Mouse (Mus musculus) kidney, embryonic 14.5 days (tissue): ENCODE data around the gene Unc119b. TPM values are rescaled to one million over a fixed set of nuclear protein-coding genes. Genes with fewer than 3 reads are reported as not detected.
A peak's percentile ranks its signal among the peaks of the same experiment; 100 is the strongest.

Experiments used
- ATAC-seq: fragments of 200-750 bp; cut with Nextera tagmentation; 2 replicates; pipeline ENCODE4 v1.8.0; 2017; ENCODE audit warnings: moderate number of reproducible peaks, mild to moderate bottlenecking, moderate TSS enrichment, moderate library complexity; ENCODE audit not compliant: low FRiP score, low TSS enrichment
- H3K27ac ChIP-seq: fragments of 300-500 bp; sonication (generic); 2 replicates; pipeline ENCODE4 v1.5.1; 2014; ENCODE audit warnings: low read depth, mild to moderate bottlenecking, low read length, moderate library complexity, mixed read lengths
- H3K27me3 ChIP-seq: fragments of 300-500 bp; sonication (generic); 2 replicates; pipeline ENCODE4 v1.6.1; 2014; ENCODE audit warnings: mild to moderate bottlenecking, low read length; ENCODE audit not compliant: control insufficient read depth, insufficient read depth
- H3K36me3 ChIP-seq: fragments of 300-500 bp; sonication (generic); 2 replicates; pipeline ENCODE4 v1.6.1; 2014; ENCODE audit warnings: low read length, mixed read lengths; ENCODE audit not compliant: control insufficient read depth, insufficient read depth
- H3K4me1 ChIP-seq: fragments of 300-500 bp; sonication (generic); 2 replicates; pipeline ENCODE4 v1.6.1; 2014; ENCODE audit warnings: low read length, mixed read lengths; ENCODE audit not compliant: control insufficient read depth, insufficient read depth
- H3K4me2 ChIP-seq: fragments of 300-500 bp; sonication (generic); replicated peaks from 2 replicates; pipeline ENCODE4 v1.6.1; 2014; ENCODE audit warnings: low read depth, mild to moderate bottlenecking, low read length
- H3K4me3 ChIP-seq: fragments of 300-500 bp; sonication (generic); 2 replicates; pipeline ENCODE4 v1.5.1; 2014; ENCODE audit warnings: mild to moderate bottlenecking, low read length
- H3K9ac ChIP-seq: fragments of 300-500 bp; sonication (generic); 2 replicates; pipeline ENCODE4 v1.6.1; 2014; ENCODE audit warnings: low read depth, mild to moderate bottlenecking, low read length, moderate library complexity
- H3K9me3 ChIP-seq: fragments of 300-500 bp; sonication (generic); 2 replicates; pipeline ENCODE4 v1.6.1; 2016; ENCODE audit warnings: low read length; ENCODE audit not compliant: control insufficient read depth
- WGBS: fragments of 180-500 bp; shearing (Covaris S2); extraction: QIAGEN DNeasy Blood & Tissue Kit; methylation state at CpG from one replicate; pipeline ENCODE4 v1.1.7; 2014; 5-methylcytosine and 5-hydroxymethylcytosine counted together
- polyA plus RNA-seq: library from polyadenylated mRNA; unstranded; fragments of >200 nt; fragmentation: Nextera tagmentation; extraction: Ambion mirVana; gene quantifications from 2 replicates; pipeline ENCODE4 v1.2.1, GENCODE M21; 2014

The Unc119b gene
- polyA plus RNA-seq, 1 experiment from 2014 or later: 50.3 TPM

- no peak overlapping the region for H3K9ac ChIP-seq
- no peak overlapping the region for H3K27ac ChIP-seq
- no peaks in the 10 kb centered on the region for H3K27me3 ChIP-seq
- peaks cover 4% of the 10 kb centered on the region; the same call in 1 of the 2 replicates for H3K4me1 ChIP-seq
- no peak for ATAC-seq
- peaks cover 74% of the 10 kb centered on the region for H3K36me3 ChIP-seq
- H3K4me3 ChIP-seq: no peak overlapping the region
- no peaks in the 10 kb centered on the region; the same call in 1 of the 2 replicates for H3K9me3 ChIP-seq
- WGBS: 64% methylated on average over 6 of the region's 6 CpGs
- no peak overlapping the region for H3K4me2 ChIP-seq
Observed at GRCm38 (mm10) chr5:115145976-115146746, 11.4 kb upstream of the Unc119b start.

- no peak overlapping the region for H3K27ac ChIP-seq
- peaks cover 66% of the 10 kb centered on the region for H3K36me3 ChIP-seq
- WGBS: 72% methylated on average over 11 of the region's 11 CpGs
Observed at GRCm38 (mm10) chr5:115145253-115145968, 10.6 kb upstream of the Unc119b start.

GRCm38 (mm10) chr5:115144471-115144870 lies 9.7 kb upstream of the Unc119b start:
- WGBS: 70% methylated on average over 6 of the region's 6 CpGs
- H3K9ac ChIP-seq: no peak overlapping the region
- no peaks in the 10 kb centered on the region for H3K27me3 ChIP-seq
- no peak overlapping the region for H3K4me2 ChIP-seq
- H3K27ac ChIP-seq: peak overlapping the region; percentile 17; the same call in 1 of the 2 replicates
- no peaks in the 10 kb centered on the region; the same call in 1 of the 2 replicates for H3K9me3 ChIP-seq
- no peak for ATAC-seq
- peaks cover 57% of the 10 kb centered on the region for H3K36me3 ChIP-seq
- H3K4me3 ChIP-seq: no peak overlapping the region
- no peaks in the 10 kb centered on the region for H3K4me1 ChIP-seq

More at GRCm38 (mm10) chr5:115145253-115145968, 10.6 kb upstream of the Unc119b start:
- no peak overlapping the region for H3K4me3 ChIP-seq
- H3K9ac ChIP-seq: no peak overlapping the region
- no peaks in the 10 kb centered on the region; the same call in 1 of the 2 replicates for H3K4me1 ChIP-seq
- H3K9me3 ChIP-seq: no peaks in the 10 kb centered on the region; the same call in 1 of the 2 replicates
- H3K27me3 ChIP-seq: no peaks in the 10 kb centered on the region
- no peak for ATAC-seq
- no peak overlapping the region for H3K4me2 ChIP-seq

GRCm38 (mm10) chr5:115143552-115143951 lies 8.8 kb upstream of the Unc119b start:
- Histone ChIP-seq H3K9me3 (no peaks in the 10 kb centered on the region), H3K9ac (no peak overlapping the region)
- no peak for ATAC-seq

DNA sequence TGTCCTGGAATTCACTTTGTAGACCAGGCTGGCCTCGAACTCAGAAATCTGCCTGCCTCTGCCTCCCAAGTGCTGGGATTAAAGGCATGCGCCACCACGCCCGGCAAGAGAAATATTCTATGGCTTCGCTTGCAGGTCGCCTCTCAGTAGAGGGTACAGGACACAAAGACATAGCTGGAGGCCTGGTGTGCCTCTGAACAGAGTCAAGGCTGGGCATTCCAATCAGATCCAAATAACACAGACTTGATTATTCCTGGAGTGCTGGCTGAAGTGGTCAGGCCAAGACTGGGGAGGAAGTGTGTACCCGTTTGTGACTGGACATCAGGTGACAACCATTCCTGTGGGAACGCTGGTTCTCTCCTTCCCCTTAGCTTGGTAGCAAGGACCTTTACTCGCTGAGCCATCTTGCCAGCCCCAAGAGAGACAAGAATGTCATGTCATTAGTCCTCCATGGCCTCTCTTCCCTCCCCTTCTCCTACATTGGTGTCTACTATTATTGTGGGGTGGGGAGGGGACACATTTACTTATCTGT lies 7.5 kb upstream of the Unc119b start:
- no peak overlapping the region for H3K27ac ChIP-seq
- no peak for ATAC-seq
- H3K27me3 ChIP-seq: no peaks in the 10 kb centered on the region
- no peak overlapping the region for H3K4me3 ChIP-seq
- H3K4me2 ChIP-seq: no peak overlapping the region
- no peak overlapping the region for H3K9ac ChIP-seq
- 86% methylated on average over 9 of the region's 9 CpGs for WGBS
- no peaks in the 10 kb centered on the region for H3K9me3 ChIP-seq
- no peaks in the 10 kb centered on the region for H3K4me1 ChIP-seq
- H3K36me3 ChIP-seq: peaks cover 35% of the 10 kb centered on the region

More at GRCm38 (mm10) chr5:115143552-115143951, 8.8 kb upstream of the Unc119b start:
- 79% methylated on average over 10 of the region's 10 CpGs for WGBS
- H3K27ac ChIP-seq: no peak overlapping the region
- H3K36me3 ChIP-seq: peaks cover 48% of the 10 kb centered on the region
- no peak overlapping the region for H3K4me2 ChIP-seq
- H3K4me3 ChIP-seq: no peak overlapping the region
- no peaks in the 10 kb centered on the region for H3K4me1 ChIP-seq
- no peaks in the 10 kb centered on the region for H3K27me3 ChIP-seq

DNA sequence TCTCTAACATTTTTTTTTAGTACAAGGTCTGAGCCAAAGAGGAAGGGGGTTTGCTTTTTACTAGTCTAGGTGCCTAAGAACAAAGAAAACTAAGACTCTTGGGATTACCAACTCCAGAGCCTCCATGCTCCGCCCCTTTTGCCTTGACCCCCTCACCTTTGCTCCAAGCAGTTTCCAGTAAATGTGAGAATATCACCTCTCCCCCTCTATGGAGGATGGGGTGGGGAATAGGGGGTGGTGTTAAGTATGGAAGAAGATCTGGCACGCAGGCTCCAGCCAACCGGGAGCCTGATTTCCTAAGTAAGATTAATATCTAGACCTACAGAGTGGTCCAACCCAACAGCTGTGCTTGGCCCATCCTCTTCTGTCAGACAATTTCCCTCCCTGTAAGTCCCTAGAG lies 6.0 kb upstream of the Unc119b start:
- H3K9me3 ChIP-seq: no peaks in the 10 kb centered on the region
- H3K27me3 ChIP-seq: no peaks in the 10 kb centered on the region
- H3K36me3 ChIP-seq: peaks cover 20% of the 10 kb centered on the region
- no peak overlapping the region for H3K27ac ChIP-seq
- H3K4me2 ChIP-seq: no peak overlapping the region
- ATAC-seq: no peak
- no peak overlapping the region for H3K9ac ChIP-seq
- H3K4me3 ChIP-seq: no peak overlapping the region
- WGBS: 60% methylated on average over 3 of the region's 3 CpGs
- no peaks in the 10 kb centered on the region for H3K4me1 ChIP-seq

- Histone ChIP-seq H3K4me2 (no peak overlapping the region), H3K4me1 (no peaks in the 10 kb centered on the region), H3K9me3 (no peaks in the 10 kb centered on the region), H3K36me3 (peaks cover 6% of the 10 kb centered on the region; the same call in 1 of the 2 replicates), H3K9ac (no peak overlapping the region), H3K27ac (no peak overlapping the region), H3K27me3 (no peaks in the 10 kb centered on the region), H3K4me3 (no peak overlapping the region)
- no peak for ATAC-seq
- WGBS: 54% methylated on average over 4 of the region's 4 CpGs
Observed at GRCm38 (mm10) chr5:115139124-115139523, 4.3 kb upstream of the Unc119b start.

- Histone ChIP-seq H3K9ac (peak overlapping the region; percentile 87; the same call in 1 of the 2 replicates), H3K27ac (no peak overlapping the region), H3K4me2 (peak overlapping the region; percentile 96), H3K4me3 (peak overlapping the region; percentile 78), H3K27me3 (no peaks in the 10 kb centered on the region), H3K4me1 (peaks cover 6% of the 10 kb centered on the region; the same call in 1 of the 2 replicates), H3K36me3 (peaks cover 21% of the 10 kb centered on the region), H3K9me3 (no peaks in the 10 kb centered on the region)
- WGBS: 52% methylated on average over 6 of the region's 6 CpGs
- no peak for ATAC-seq
Observed at GRCm38 (mm10) chr5:115133358-115134066, 1.3 kb downstream of the Unc119b start.
